Mouse (Mus musculus) limb, embryonic 14.5 days (tissue): ENCODE results near the gene Slc23a2. TPM values are rescaled to one million over a fixed set of nuclear protein-coding genes. Genes with fewer than 3 reads are reported as not detected.
A peak's percentile ranks its signal among the peaks of the same experiment; 100 is the strongest.

Source experiments
- ATAC-seq: fragments of 200-750 bp; cut with Nextera tagmentation; 2 replicates; pipeline ENCODE4 v1.8.0; 2017; ENCODE audit warnings: low read depth, moderate number of reproducible peaks, moderate TSS enrichment; ENCODE audit not compliant: low FRiP score
- DNase-seq: peaks from one replicate; pipeline ENCODE4 v3.0.0-alpha.2; 2015; ENCODE audit warnings: low spot score
- H3K27ac ChIP-seq: fragments of 300-500 bp; sonication (generic); replicated peaks from 2 replicates; pipeline ENCODE4 v1.5.1; 2014; ENCODE audit warnings: low read depth, mild to moderate bottlenecking, low read length, moderate library complexity, mixed read lengths
- H3K27me3 ChIP-seq: fragments of 300-500 bp; sonication (generic); 2 replicates; pipeline ENCODE4 v1.6.1; 2014; ENCODE audit warnings: low read length, mixed read lengths; ENCODE audit not compliant: control insufficient read depth, insufficient read depth
- H3K36me3 ChIP-seq: fragments of 300-500 bp; sonication (generic); 2 replicates; pipeline ENCODE4 v1.6.1; 2014; ENCODE audit warnings: mild to moderate bottlenecking, low read length, moderate library complexity, mixed read lengths; ENCODE audit not compliant: control insufficient read depth, insufficient read depth
- H3K4me1 ChIP-seq: fragments of 300-500 bp; sonication (generic); 2 replicates; pipeline ENCODE4 v1.6.1; 2014; ENCODE audit warnings: antibody characterized with exemption, low read length, mixed read lengths; ENCODE audit not compliant: control insufficient read depth, insufficient read depth
- H3K4me2 ChIP-seq: fragments of 300-500 bp; sonication (generic); replicated peaks from 2 replicates; pipeline ENCODE4 v1.6.1; 2014; ENCODE audit warnings: low read depth, mild to moderate bottlenecking, low read length, moderate library complexity; ENCODE audit not compliant: severe bottlenecking
- H3K4me3 ChIP-seq: fragments of 300-500 bp; sonication (generic); replicated peaks from 2 replicates; pipeline ENCODE4 v1.5.1; 2014; ENCODE audit warnings: low read length
- H3K9ac ChIP-seq: fragments of 300-500 bp; sonication (generic); 2 replicates; pipeline ENCODE4 v1.6.1; 2014; ENCODE audit warnings: mild to moderate bottlenecking, low read depth, low read length, moderate library complexity; ENCODE audit not compliant: severe bottlenecking
- H3K9me3 ChIP-seq: fragments of 300-500 bp; sonication (generic); 2 replicates; pipeline ENCODE4 v1.6.1; 2016; ENCODE audit warnings: low read length; ENCODE audit not compliant: control insufficient read depth
- POLR2A ChIP-seq: fragments of 200-500 bp; IDR thresholded peaks from 2 replicates; pipeline ENCODE4 v1.8.0; 2012; ENCODE audit warnings: inconsistent platforms, mild to moderate bottlenecking, moderate library complexity, borderline replicate concordance; ENCODE audit not compliant: insufficient read depth, insufficient read length; ENCODE audit errors: extremely low read depth
- WGBS: fragments of 180-500 bp; shearing (Covaris S2); extraction: QIAGEN DNeasy Blood & Tissue Kit; methylation state at CpG from one replicate; pipeline ENCODE4 v1.1.7; 2014; 5-methylcytosine and 5-hydroxymethylcytosine counted together
- polyA plus RNA-seq, 2 experiments: library from polyadenylated mRNA; depleted of rRNA in 1 of 2; stranded (reverse) in 1 of 2; unstranded in 1 of 2; fragments of >200 nt; fragmentation: Nextera tagmentation in 1 of 2; extraction: Ambion mirVana in 1 of 2; gene quantifications; 2 replicates each; pipeline versions ENCODE4 v1.2.1 to v1.2.3; 2012 to 2014

The Slc23a2 gene
- polyA plus RNA-seq, 2 experiments: 15.6 to 17.6 TPM

DNA sequence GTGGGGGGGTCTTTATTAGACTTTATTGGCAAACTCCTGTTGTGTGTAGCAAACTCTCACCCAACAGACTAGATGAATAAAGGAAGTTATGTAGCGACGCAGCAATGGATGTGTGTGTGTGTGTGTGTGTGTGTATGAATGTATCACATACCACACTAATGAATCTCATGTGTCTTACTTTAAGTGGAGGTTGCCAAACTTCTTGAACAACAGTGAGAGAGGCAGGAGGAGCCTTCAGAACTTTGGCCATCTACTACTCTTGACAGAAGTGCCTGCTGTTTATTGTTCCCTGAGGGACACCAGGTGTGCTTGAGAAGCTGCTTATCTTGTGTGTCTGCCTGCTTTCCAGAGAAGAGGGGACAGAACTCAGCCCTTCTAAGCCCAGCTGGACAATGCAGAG lies 134.1 kb downstream of the Slc23a2 start:
- H3K4me2 ChIP-seq: no peak overlapping the region
- 58% methylated on average over 2 of the region's 2 CpGs for WGBS

DNA sequence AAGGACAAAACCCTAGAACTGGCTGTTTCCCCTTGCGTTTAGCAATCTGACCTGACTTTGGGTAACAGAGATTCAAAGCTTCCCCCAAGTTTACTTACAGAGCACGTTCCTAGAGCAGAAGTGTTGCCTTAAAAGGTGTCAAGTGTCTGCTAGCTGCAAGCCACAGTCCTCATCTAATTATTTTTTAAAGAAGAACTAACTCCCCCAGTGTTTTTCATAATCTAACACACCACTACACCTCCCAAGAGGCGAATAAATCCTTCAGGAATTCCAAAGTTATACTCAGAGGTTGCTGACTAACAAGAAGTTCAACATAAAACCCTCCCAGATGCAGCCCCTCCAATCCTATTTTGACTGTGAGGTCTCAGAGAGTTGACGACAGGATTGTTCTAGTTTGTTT lies 136.7 kb downstream of the Slc23a2 start:
- ATAC-seq (peak; percentile 28; the same call in 1 of the 2 replicates), DNase-seq (no peak)
- Histone ChIP-seq H3K4me3 (no peak overlapping the region), H3K4me1 (peaks cover 40% of the 10 kb centered on the region), H3K27me3 (no peaks in the 10 kb centered on the region), H3K9ac (no peak overlapping the region), H3K36me3 (no peaks in the 10 kb centered on the region), H3K9me3 (no peaks in the 10 kb centered on the region), H3K4me2 (no peak overlapping the region), H3K27ac (peak overlapping the region; percentile 3; the same call in 1 of the 2 replicates)
- 22% methylated on average over 4 of the region's 4 CpGs for WGBS
- TF ChIP-seq POLR2A: no peak

More for the DNA sequence above, 134.1 kb downstream of the Slc23a2 start:
- Histone ChIP-seq H3K9ac (no peak overlapping the region), H3K36me3 (no peaks in the 10 kb centered on the region), H3K27me3 (no peaks in the 10 kb centered on the region), H3K4me1 (peaks cover 22% of the 10 kb centered on the region), H3K4me3 (no peak overlapping the region), H3K27ac (no peak overlapping the region), H3K9me3 (no peaks in the 10 kb centered on the region)
- DNase-seq (no peak), ATAC-seq (no peak)
- TF ChIP-seq POLR2A: no peak

DNA sequence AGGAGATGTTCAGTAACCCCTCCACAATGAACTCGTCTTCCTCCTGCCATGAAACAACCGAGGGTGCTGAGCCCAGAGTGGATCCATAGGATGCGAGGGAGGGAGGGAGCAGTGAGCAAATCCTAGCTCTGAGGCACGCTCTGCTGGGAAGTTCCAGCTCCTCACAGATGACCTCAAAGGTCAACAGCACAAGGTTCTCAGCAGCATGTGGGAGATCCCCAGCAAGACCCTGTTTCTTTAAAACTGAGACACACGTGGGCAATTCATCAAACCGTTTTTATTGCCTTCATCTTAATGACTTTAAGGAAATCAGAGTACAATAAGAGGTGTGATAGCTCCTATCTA lies 137.5 kb downstream of the Slc23a2 start:
- no peak overlapping the region for H3K4me2 ChIP-seq
- DNase-seq (no peak), ATAC-seq (no peak)
- H3K27ac ChIP-seq: no peak overlapping the region
- no peaks in the 10 kb centered on the region for H3K27me3 ChIP-seq
- 35% methylated on average over 6 of the region's 6 CpGs for WGBS
- TF ChIP-seq POLR2A: no peak
- H3K9me3 ChIP-seq: no peaks in the 10 kb centered on the region
- H3K9ac ChIP-seq: no peak overlapping the region
- H3K4me1 ChIP-seq: peaks cover 40% of the 10 kb centered on the region
- H3K36me3 ChIP-seq: no peaks in the 10 kb centered on the region
- no peak overlapping the region for H3K4me3 ChIP-seq

DNA sequence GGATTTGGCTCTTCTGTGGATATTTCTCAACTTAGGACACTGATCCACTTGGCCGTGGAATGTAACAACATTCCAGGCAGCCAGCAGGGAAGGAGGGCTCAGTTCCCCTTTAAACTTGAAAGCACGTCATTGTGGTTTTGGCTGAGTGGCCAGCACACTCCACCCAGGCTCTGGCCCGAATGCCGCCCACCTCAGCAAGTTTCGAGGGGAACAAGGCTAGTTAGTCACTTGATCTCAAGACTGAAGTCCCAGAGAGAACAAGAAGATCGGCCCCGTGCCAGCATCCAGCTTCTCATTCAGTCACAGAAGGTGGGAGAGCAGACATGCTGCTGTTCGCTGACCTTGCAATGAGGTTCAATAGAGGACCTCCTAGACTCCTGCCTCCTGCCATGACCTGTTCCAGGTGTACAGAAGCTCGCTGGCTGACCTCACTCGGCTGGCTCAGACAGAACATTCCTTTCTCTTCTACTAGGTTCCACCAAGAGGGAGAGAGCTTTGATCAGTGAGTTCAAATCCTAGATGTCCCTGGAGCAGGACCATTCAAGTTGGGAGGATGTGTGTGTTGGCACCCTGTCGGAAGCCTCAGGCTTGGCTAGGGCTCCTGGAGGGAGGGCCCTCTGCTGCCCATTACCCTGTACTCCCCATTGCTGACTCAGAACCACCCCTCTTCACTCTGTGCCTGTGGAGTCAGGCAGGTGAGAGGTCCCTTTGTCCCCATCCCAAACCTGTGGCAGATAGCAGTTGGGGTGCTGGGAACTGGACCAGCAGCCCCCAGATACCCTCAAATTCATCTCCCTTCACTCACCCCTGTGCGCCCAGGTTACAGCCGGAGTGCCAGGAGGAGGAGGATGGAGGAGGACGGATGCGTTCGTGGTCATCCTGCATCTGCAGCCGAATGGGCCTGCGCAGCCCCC lies 138.1 kb downstream of the Slc23a2 start:
- no peak overlapping the region for H3K4me3 ChIP-seq
- no peaks in the 10 kb centered on the region for H3K9me3 ChIP-seq
- WGBS: 62% methylated on average over 18 of the region's 18 CpGs
- H3K27me3 ChIP-seq: no peaks in the 10 kb centered on the region
- H3K27ac ChIP-seq: peak overlapping the region; percentile 55
- H3K4me1 ChIP-seq: peaks cover 40% of the 10 kb centered on the region
- peak; percentile 76 for ATAC-seq
- H3K4me2 ChIP-seq: peak overlapping the region; percentile 15; the same call in 1 of the 2 replicates
- DNase-seq: peak; percentile 86
- H3K36me3 ChIP-seq: no peaks in the 10 kb centered on the region
- no peak overlapping the region for H3K9ac ChIP-seq
- no peak for TF ChIP-seq POLR2A

DNA sequence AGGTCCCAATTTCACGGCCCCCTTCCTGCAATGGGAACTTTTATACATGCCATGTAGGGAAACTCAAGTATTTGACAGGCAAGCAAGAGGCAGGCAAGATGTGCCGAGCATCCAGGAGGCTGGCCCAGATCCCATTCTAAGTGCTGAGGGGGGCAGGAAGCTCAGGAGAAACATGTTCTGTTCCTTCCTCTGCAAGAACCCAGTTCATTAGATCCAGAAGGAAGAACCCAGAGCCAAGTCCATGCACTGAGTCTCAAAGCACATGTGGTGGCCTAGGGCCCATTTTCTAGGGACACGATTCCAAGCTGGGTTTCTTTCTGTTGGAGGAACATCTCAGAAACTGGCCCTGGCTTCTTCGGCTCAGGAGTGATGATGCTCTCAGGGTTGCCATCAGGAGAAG lies 139.5 kb downstream of the Slc23a2 start:
- Histone ChIP-seq H3K36me3 (no peaks in the 10 kb centered on the region), H3K4me1 (peaks cover 40% of the 10 kb centered on the region), H3K9ac (no peak overlapping the region), H3K4me2 (no peak overlapping the region), H3K9me3 (no peaks in the 10 kb centered on the region), H3K4me3 (no peak overlapping the region), H3K27ac (peak overlapping the region; percentile 55), H3K27me3 (no peaks in the 10 kb centered on the region)
- no peak for ATAC-seq
- WGBS: 71% methylated on average over 4 of the region's 4 CpGs
- no peak for DNase-seq
- no peak for TF ChIP-seq POLR2A
